Mouse (Mus musculus) liver, adult 2 months (tissue): ENCODE results near the gene Zfp740. TPM values are rescaled to one million over a fixed set of nuclear protein-coding genes. Genes with fewer than 3 reads are reported as not detected.

Source experiments
- DNase-seq: peaks from one replicate; pipeline ENCODE4 v3.0.0-alpha.2; 2011; ENCODE audit warnings: low read depth, low spot score; ENCODE audit errors: extremely low read depth
- H3K27ac ChIP-seq: fragments of 200-500 bp; replicated peaks from 2 replicates; pipeline ENCODE4 v1.5.1; 2012; ENCODE audit warnings: low read depth, mild to moderate bottlenecking, control low read depth, inconsistent platforms, low read length; ENCODE audit not compliant: insufficient read depth
- H3K27me3 ChIP-seq: fragments of 200-500 bp; 2 replicates; pipeline ENCODE4 v1.6.1; 2012; ENCODE audit warnings: mild to moderate bottlenecking, moderate library complexity, low read length, inconsistent platforms; ENCODE audit not compliant: control insufficient read depth, insufficient read depth
- H3K36me3 ChIP-seq: fragments of 200-500 bp; 2 replicates; pipeline ENCODE4 v1.6.1; 2012; ENCODE audit warnings: low read length, inconsistent platforms; ENCODE audit not compliant: control insufficient read depth, insufficient read depth
- H3K4me1 ChIP-seq: fragments of 200-500 bp; 2 replicates; pipeline ENCODE4 v1.6.1; 2011; ENCODE audit warnings: low read length; ENCODE audit not compliant: control insufficient read depth, insufficient read depth
- H3K4me3 ChIP-seq: fragments of 200-500 bp; 2 replicates; pipeline ENCODE4 v1.5.1; 2011; ENCODE audit warnings: low read depth, mild to moderate bottlenecking, control low read depth, low read length, moderate library complexity; ENCODE audit not compliant: insufficient read depth
- H3K79me2 ChIP-seq: fragments of 200-500 bp; 2 replicates; pipeline ENCODE4 v1.6.1; 2012; ENCODE audit warnings: inconsistent platforms, mild to moderate bottlenecking, low read length, moderate library complexity; ENCODE audit not compliant: control insufficient read depth, insufficient read depth
- H3K9ac ChIP-seq: fragments of 200-500 bp; 2 replicates; pipeline ENCODE4 v1.6.1; 2012; ENCODE audit warnings: low read depth, mild to moderate bottlenecking, control low read depth, inconsistent platforms, low read length
- CTCF ChIP-seq: fragments of 200-500 bp; IDR thresholded peaks from 2 replicates; pipeline ENCODE4 v1.5.1; 2011; ENCODE audit warnings: low read depth, low read length, control low read depth
- POLR2A ChIP-seq: fragments of 200-500 bp; IDR thresholded peaks from 2 replicates; pipeline ENCODE4 v1.6.1; 2011; ENCODE audit warnings: low read length, control low read depth; ENCODE audit not compliant: insufficient read depth; ENCODE audit errors: extremely low read depth
- WGBS: fragments of 180-500 bp; shearing (Covaris S2); methylation state at CpG from one replicate; pipeline ENCODE4 v1.1.7; 2018; 5-methylcytosine and 5-hydroxymethylcytosine counted together
- polyA plus RNA-seq: library from polyadenylated mRNA; depleted of rRNA; stranded (reverse); fragments of >200 nt; gene quantifications from 2 replicates; pipeline ENCODE4 v1.2.3, GENCODE M21; 2012; rRNA removed
- total RNA-seq: library from RNA; depleted of rRNA; stranded (reverse); fragments of >200 nt; gene quantifications from 2 replicates; pipeline ENCODE4 v1.2.3, GENCODE M21; 2014; rRNA removed

Gene Zfp740
- total and polyA plus RNA-seq, 2 experiments: 9.4 to 15.6 TPM

- 6% methylated on average over 40 of the region's 46 CpGs for WGBS
- no peak for DNase-seq
- H3K27me3 ChIP-seq: 0 out of 2 replicates have a peak, but pooled peaks cover 3% of the 10 kb centered on the region
Observed at GRCm38 (mm10) chr15:102257202-102258075, 54.4 kb downstream of the Zfp740 start, which contains the start of gene Rarg. Gene Rarg (minus strand): TSS chr15:102257517.

DNA sequence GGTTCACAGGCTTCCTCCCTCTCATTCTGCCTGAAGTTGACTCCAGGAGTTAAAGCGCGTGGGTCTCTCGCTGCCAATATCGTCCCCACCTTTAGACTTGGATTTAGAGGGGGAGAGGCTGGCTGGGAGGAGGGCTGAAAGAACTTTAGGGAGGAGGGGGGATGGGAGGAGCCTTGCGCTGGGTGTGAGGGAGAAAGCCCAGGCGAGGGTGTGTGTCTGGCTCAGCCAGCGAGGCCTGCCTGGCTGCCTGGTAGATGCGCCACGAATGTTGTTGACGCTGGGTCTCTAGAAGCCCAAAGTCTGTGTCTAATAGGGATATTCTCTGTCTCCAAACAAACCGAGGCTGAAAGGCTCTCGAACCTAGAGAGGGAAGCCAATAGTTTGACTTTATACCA lies 55.0 kb downstream of the Zfp740 start:
- no peaks in the 10 kb centered on the region for H3K79me2 ChIP-seq
- no peaks in the 10 kb centered on the region for H3K36me3 ChIP-seq
- no peak overlapping the region for H3K27ac ChIP-seq
- H3K9ac ChIP-seq: no peak overlapping the region
- 0 out of 2 replicates have a peak, but pooled peaks cover 3% of the 10 kb centered on the region for H3K27me3 ChIP-seq
- DNase-seq: no peak
- TF ChIP-seq POLR2A (no peak), CTCF (no peak)
- H3K4me3 ChIP-seq: no peak overlapping the region
- 38% methylated on average over 12 of the region's 12 CpGs for WGBS
- no peaks in the 10 kb centered on the region for H3K4me1 ChIP-seq

More at GRCm38 (mm10) chr15:102257202-102258075, 54.4 kb downstream of the Zfp740 start, which contains the start of gene Rarg:
- Histone ChIP-seq H3K4me3 (peak within 1 kb of the TSS; percentile 69), H3K36me3 (no peaks in the 10 kb centered on the region), H3K4me1 (no peaks in the 10 kb centered on the region), H3K79me2 (no peaks in the 10 kb centered on the region), H3K9ac (peak within 1 kb of the TSS; percentile 81), H3K27ac (0 out of 2 replicates have a peak within 1 kb of the TSS, but pooled peaks have one; percentile 12)
- TF ChIP-seq POLR2A (no peak), CTCF (no peak)

- Histone ChIP-seq H3K4me3 (no peak overlapping the region), H3K79me2 (no peaks in the 10 kb centered on the region), H3K36me3 (no peaks in the 10 kb centered on the region), H3K27ac (no peak overlapping the region), H3K4me1 (no peaks in the 10 kb centered on the region), H3K27me3 (0 out of 2 replicates have a peak, but pooled peaks cover 3% of the 10 kb centered on the region), H3K9ac (no peak overlapping the region)
- no peak for TF ChIP-seq CTCF
- no peak for TF ChIP-seq POLR2A
- WGBS: 48% methylated on average over 11 of the region's 11 CpGs
- no peak for DNase-seq
Observed at GRCm38 (mm10) chr15:102258581-102259253, 55.7 kb downstream of the Zfp740 start.

DNA sequence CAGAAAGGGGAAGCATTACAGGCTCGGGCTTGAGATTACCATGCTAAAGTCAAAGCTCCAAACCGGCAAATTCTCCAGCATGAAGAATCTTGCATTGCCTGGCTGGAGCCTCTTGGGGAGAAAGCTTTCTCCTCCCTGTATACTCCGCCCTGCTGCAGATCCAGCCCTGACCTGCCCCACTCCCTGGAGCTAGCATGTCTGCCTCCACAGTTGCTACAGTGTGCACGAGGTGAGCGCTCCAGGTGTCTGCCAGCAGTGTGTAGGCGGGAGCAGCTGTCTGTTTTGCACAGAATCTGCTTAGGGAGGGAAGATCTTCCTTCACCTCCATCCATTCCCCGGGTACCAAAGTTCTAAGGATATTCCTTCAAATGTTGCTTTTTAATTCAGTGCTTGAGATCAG lies 59.5 kb downstream of the Zfp740 start:
- Histone ChIP-seq H3K4me1 (no peaks in the 10 kb centered on the region), H3K79me2 (no peaks in the 10 kb centered on the region), H3K4me3 (no peak overlapping the region), H3K9ac (no peak overlapping the region), H3K36me3 (no peaks in the 10 kb centered on the region), H3K27me3 (no peaks in the 10 kb centered on the region), H3K27ac (no peak overlapping the region)
- no peak for TF ChIP-seq CTCF
- no peak for TF ChIP-seq POLR2A
- no peak for DNase-seq
- 49% methylated on average over 7 of the region's 7 CpGs for WGBS

DNA sequence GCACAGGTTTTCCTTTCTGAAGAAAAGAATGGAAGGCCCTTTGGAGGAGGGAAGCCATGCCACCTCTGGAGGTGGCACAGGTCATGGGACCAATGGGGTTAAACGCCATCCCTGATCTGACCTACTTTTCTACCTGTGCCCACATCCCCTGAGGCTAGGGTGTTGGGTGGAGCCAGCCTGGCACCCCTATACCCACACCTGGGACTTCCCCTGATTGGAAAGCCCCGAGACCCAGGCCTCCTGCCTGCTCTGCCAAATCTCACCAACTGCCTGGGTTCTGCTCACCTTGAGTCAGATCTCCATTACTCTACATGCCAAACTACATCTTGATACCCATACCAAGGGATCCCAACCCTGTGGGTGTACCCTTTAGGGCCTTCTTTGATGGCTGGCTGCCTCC lies 60.0 kb downstream of the Zfp740 start:
- Histone ChIP-seq H3K36me3 (no peaks in the 10 kb centered on the region), H3K4me1 (no peaks in the 10 kb centered on the region), H3K27me3 (no peaks in the 10 kb centered on the region), H3K4me3 (no peak overlapping the region), H3K9ac (no peak overlapping the region), H3K79me2 (no peaks in the 10 kb centered on the region), H3K27ac (no peak overlapping the region)
- no peak for DNase-seq
- TF ChIP-seq CTCF (no peak), POLR2A (no peak)
- WGBS: 75% methylated on average over 2 of the region's 2 CpGs

Other genes with a start within 250 kb of the Zfp740 start
- gene Krt78, start 249.0 kb upstream of the Zfp740 start, total RNA-seq: not detected in 2 replicates
- not detected in 2 replicates for gene Krt78, start 249.0 kb upstream of the Zfp740 start, polyA plus RNA-seq
- gene Krt8, start 198.8 kb upstream of the Zfp740 start, total RNA-seq: 240 and 251 TPM in 2 replicates
- gene Krt8, start 198.8 kb upstream of the Zfp740 start, polyA plus RNA-seq: 155 and 168 TPM in 2 replicates
- gene Krt18, start 175.1 kb upstream of the Zfp740 start, total RNA-seq: 255 and 258 TPM in 2 replicates
- 110 and 124 TPM in 2 replicates for gene Krt18, start 175.1 kb upstream of the Zfp740 start, polyA plus RNA-seq
- 119 and 130 TPM in 2 replicates for gene Eif4b, start 129.5 kb upstream of the Zfp740 start, total RNA-seq
- 70.5 and 73.8 TPM in 2 replicates for gene Eif4b, start 129.5 kb upstream of the Zfp740 start, polyA plus RNA-seq
- gene Tns2, start 102.8 kb upstream of the Zfp740 start, total RNA-seq: 21.8 and 36.5 TPM in 2 replicates
- 30.9 and 35.9 TPM in 2 replicates for gene Tns2, start 102.8 kb upstream of the Zfp740 start, polyA plus RNA-seq
- 9.2 and 12.1 TPM in 2 replicates for gene Spryd3, start 67.0 kb upstream of the Zfp740 start, total RNA-seq
- 20.7 and 22.6 TPM in 2 replicates for gene Spryd3, start 67.0 kb upstream of the Zfp740 start, polyA plus RNA-seq
- 1.0 and 1.8 TPM in 2 replicates for gene Igfbp6, start 58.9 kb upstream of the Zfp740 start, total RNA-seq
- 2.3 and 4.5 TPM in 2 replicates for gene Igfbp6, start 58.9 kb upstream of the Zfp740 start, polyA plus RNA-seq
- gene Soat2, start 52.7 kb upstream of the Zfp740 start, total RNA-seq: 27.5 and 36.5 TPM in 2 replicates
- gene Soat2, start 52.7 kb upstream of the Zfp740 start, polyA plus RNA-seq: 54.9 and 80.8 TPM in 2 replicates
- 47.6 and 449 TPM in 2 replicates for gene Csad, start 1.5 kb downstream of the Zfp740 start, total RNA-seq
- gene Csad, start 1.5 kb downstream of the Zfp740 start, polyA plus RNA-seq: 107 and 123 TPM in 2 replicates
- 1.3 and 2.2 TPM in 2 replicates for gene Itgb7, start 28.7 kb downstream of the Zfp740 start, total RNA-seq
- 1.7 and 1.8 TPM in 2 replicates for gene Itgb7, start 28.7 kb downstream of the Zfp740 start, polyA plus RNA-seq
- gene Rarg, start 54.3 kb downstream of the Zfp740 start, total RNA-seq: 1.5 and 2.0 TPM in 2 replicates
- gene Rarg, start 54.3 kb downstream of the Zfp740 start, polyA plus RNA-seq: 5.3 and 6.0 TPM in 2 replicates
- not detected in 2 replicates for gene Gm9918, start 67.3 kb downstream of the Zfp740 start, total RNA-seq
- gene Gm9918, start 67.3 kb downstream of the Zfp740 start, polyA plus RNA-seq: 0.05 TPM in 1 of 2 replicates, not detected in the other
- 8.5 and 10.1 TPM in 2 replicates for gene Mfsd5, start 76.2 kb downstream of the Zfp740 start, total RNA-seq
- gene Mfsd5, start 76.2 kb downstream of the Zfp740 start, polyA plus RNA-seq: 44.3 and 51.4 TPM in 2 replicates
- gene Espl1, start 93.0 kb downstream of the Zfp740 start, total RNA-seq: 0.09 and 0.27 TPM in 2 replicates
- gene Espl1, start 93.0 kb downstream of the Zfp740 start, polyA plus RNA-seq: 0.11 and 0.21 TPM in 2 replicates
- 137 and 195 TPM in 2 replicates for gene Pfdn5, start 122.9 kb downstream of the Zfp740 start, total RNA-seq
- gene Pfdn5, start 122.9 kb downstream of the Zfp740 start, polyA plus RNA-seq: 44.6 and 45.2 TPM in 2 replicates
- gene Myg1, start 128.5 kb downstream of the Zfp740 start, total RNA-seq: 25.5 and 27.6 TPM in 2 replicates
- 32.0 and 32.3 TPM in 2 replicates for gene Myg1, start 128.5 kb downstream of the Zfp740 start, polyA plus RNA-seq
- 4.0 and 8.3 TPM in 2 replicates for gene Aaas, start 147.5 kb downstream of the Zfp740 start, total RNA-seq
- gene Aaas, start 147.5 kb downstream of the Zfp740 start, polyA plus RNA-seq: 18.9 and 24.0 TPM in 2 replicates
- gene Sp7, start 163.9 kb downstream of the Zfp740 start, total RNA-seq: not detected in 2 replicates
- gene Sp7, start 163.9 kb downstream of the Zfp740 start, polyA plus RNA-seq: not detected in 2 replicates
- gene Sp1, start 202.9 kb downstream of the Zfp740 start, total RNA-seq: 16.7 and 18.2 TPM in 2 replicates
- 7.3 and 7.6 TPM in 2 replicates for gene Sp1, start 202.9 kb downstream of the Zfp740 start, polyA plus RNA-seq
- gene Amhr2, start 242.1 kb downstream of the Zfp740 start, total RNA-seq: 0.07 and 0.09 TPM in 2 replicates
- gene Amhr2, start 242.1 kb downstream of the Zfp740 start, polyA plus RNA-seq: 0.40 and 0.49 TPM in 2 replicates